Comparison of ENCODE assay signal across 24 mouse cellular contexts in genomic region chr7:81498181-81498580, GRCm38 (mm10). TPM values are rescaled to one million over a fixed set of nuclear protein-coding genes. Genes with fewer than 3 reads are reported as not detected.
"Had no signal": no experiment of that assay in that cellular context is flagged by ENCODE, and none has a peak within 500 bp of the region (broad histone marks: within the 10 kb centered on the region; RNA-seq: fewer than 3 reads in every experiment).

BC048679 (minus strand) TSS chr7:81498281.

- H3K4me3 ChIP-seq: megakaryocyte, embryonic 14.5 days; midbrain, embryonic 12.5 days; neural tube, embryonic 12.5 days; stomach, embryonic 15.5 days had no signal

- DNase-seq: lung, adult 18-20 months; lung, embryonic 14.5 days; lung, postnatal 10 days; lung, postnatal 36 days; midbrain, embryonic 14.5 days; right cerebral cortex, postnatal 14 days; thymus, adult 2 months; thymus, postnatal 25 days; thymus, postnatal 4 days had no signal

- H3K27me3 ChIP-seq: neural tube, embryonic 12.5 days had no signal

- H3K36me3 ChIP-seq: midbrain, embryonic 12.5 days; neural tube, embryonic 12.5 days; stomach, embryonic 15.5 days had no signal

- H3K9ac ChIP-seq: lung, embryonic 14.5 days; midbrain, embryonic 12.5 days; neural tube, embryonic 12.5 days; stomach, embryonic 15.5 days had no signal

- H3K4me2 ChIP-seq: lung, embryonic 14.5 days; midbrain, embryonic 12.5 days; neural tube, embryonic 12.5 days; stomach, embryonic 15.5 days had no signal

- H3K27ac ChIP-seq: macrophage; midbrain, embryonic 12.5 days; neural tube, embryonic 12.5 days; stomach, embryonic 15.5 days; stomach, postnatal 0 days had no signal

- H3K9me3 ChIP-seq: midbrain, embryonic 12.5 days; neural tube, embryonic 12.5 days; stomach, embryonic 15.5 days had no signal

RNA-seq across cellular contexts. Expression of gene BC048679, which starts in this region (rescaled TPM):
- total RNA-seq: megakaryocyte progenitor cell, adult 5-6 weeks; midbrain, postnatal 0 days; monocyte, adult 5-6 weeks; neutrophil, adult 5-6 weeks had no signal
- polyA plus RNA-seq: liver, embryonic 16.5 days; lung, embryonic 14.5 days; lung, embryonic 16.5 days; macrophage; midbrain, embryonic 12.5 days; midbrain, embryonic 14.5 days; midbrain, postnatal 0 days; neural tube, embryonic 12.5 days; neural tube, embryonic 14.5 days; spleen, adult 2 months; stomach, embryonic 15.5 days; stomach, postnatal 0 days; thymus, adult 2 months; urinary bladder, adult 2 months had no signal
